Comparison of ENCODE assay signal across 10 mouse cellular contexts in the genomic region with DNA sequence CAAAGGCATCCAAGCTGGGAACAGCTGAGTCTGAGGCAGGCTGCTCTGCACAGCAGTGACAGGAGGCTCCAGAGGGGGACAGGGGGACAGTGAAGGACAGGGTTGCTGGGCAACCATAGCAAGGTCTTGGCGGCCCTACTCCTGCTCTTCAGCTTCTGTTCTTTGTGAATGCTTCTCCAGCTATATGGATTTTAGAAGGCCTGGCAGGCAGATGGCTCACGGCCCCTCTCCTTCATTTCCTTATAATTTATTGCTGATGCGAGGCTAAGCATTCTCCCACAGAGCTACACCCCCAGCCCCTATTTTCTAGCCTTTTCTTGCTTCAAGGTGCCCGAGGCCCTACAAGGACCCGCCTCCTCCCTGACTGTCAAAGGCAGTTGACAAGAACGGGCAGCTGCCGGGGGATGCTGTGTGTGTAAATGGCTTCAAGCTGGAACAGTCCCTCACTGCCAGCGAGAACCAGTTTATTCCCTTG.
DNase-seq lines count a peak whose midpoint lies in the region; ATAC-seq and TF ChIP-seq lines count a peak whose summit lies in the region.
"Had no signal": no experiment of that assay in that cellular context is flagged by ENCODE, and none has a peak within 500 bp of the region (broad histone marks: within the 10 kb centered on the region; RNA-seq: fewer than 3 reads in every experiment).

No protein-coding gene starts in this region.

- H3K36me3 ChIP-seq in hindbrain, embryonic 10.5 days: no peaks in the 10 kb centered on the region
- H3K36me3 ChIP-seq in midbrain, embryonic 12.5 days: no peaks in the 10 kb centered on the region
- H3K36me3 ChIP-seq: stomach, embryonic 15.5 days had no signal

- no peak for TF ChIP-seq CTCF in brain, embryonic 14.5 days (IDR thresholded peaks at IDR 0.05; ENCODE audit: borderline replicate concordance, extremely low read depth, insufficient read depth, insufficient read length)

- TF ChIP-seq POLR2A in brain, embryonic 14.5 days (IDR thresholded peaks at IDR 0.05; ENCODE audit: borderline replicate concordance, extremely low read depth, insufficient read depth, insufficient read length, poor library complexity, severe bottlenecking): no peak

- peak; percentile 26; the same call in 1 of the 2 replicates for ATAC-seq in cerebellum, adult (ENCODE audit: insufficient number of reproducible peaks, low FRiP score, low TSS enrichment)
- peak; percentile 72 for ATAC-seq in midbrain, embryonic 12.5 days (ENCODE audit: low FRiP score, low read depth)
- no peak for ATAC-seq in megakaryocyte-erythroid progenitor cell, adult 5-6 weeks (replicated peaks; ENCODE audit: low FRiP score, low TSS enrichment, poor library complexity, severe bottlenecking)

- H3K4me1 ChIP-seq in hindbrain, embryonic 10.5 days (replicated peaks): peaks cover 23% of the 10 kb centered on the region
- peaks cover 7% of the 10 kb centered on the region; the same call in 1 of the 2 replicates for H3K4me1 ChIP-seq in midbrain, embryonic 12.5 days
- H3K4me1 ChIP-seq: stomach, embryonic 15.5 days had no signal

- no peak for DNase-seq in cerebellum, adult 9-11 months
- peak; percentile 82 for DNase-seq in brain, embryonic 14.5 days (ENCODE audit: low read depth)
- peak; percentile 57 for DNase-seq in hindbrain, embryonic 10.5 days (ENCODE audit: low spot score)
- DNase-seq in kidney, adult 8-10 months: no peak
- DNase-seq in thymus, postnatal 25 days: no peak
- DNase-seq: heart, postnatal 14 days had no signal

- H3K4me3 ChIP-seq in hindbrain, embryonic 10.5 days: no peak overlapping the region
- no peak overlapping the region for H3K4me3 ChIP-seq in midbrain, embryonic 12.5 days
- H3K4me3 ChIP-seq: stomach, embryonic 15.5 days had no signal

- H3K27ac ChIP-seq in hindbrain, embryonic 10.5 days: peak overlapping the region; percentile 64
- peak overlapping the region; percentile 58 for H3K27ac ChIP-seq in midbrain, embryonic 12.5 days (replicated peaks)
- H3K27ac ChIP-seq: stomach, embryonic 15.5 days had no signal

- H3K9ac ChIP-seq in midbrain, embryonic 12.5 days (replicated peaks): no peak overlapping the region
- H3K9ac ChIP-seq: stomach, embryonic 15.5 days had no signal

- H3K9me3 ChIP-seq in hindbrain, embryonic 10.5 days: no peaks in the 10 kb centered on the region
- 0 out of 2 replicates have a peak, but pooled peaks cover 4% of the 10 kb centered on the region for H3K9me3 ChIP-seq in midbrain, embryonic 12.5 days
- H3K9me3 ChIP-seq: stomach, embryonic 15.5 days had no signal

- WGBS in hindbrain, embryonic 10.5 days: 42% methylated on average over 8 of the region's 8 CpGs
- 48% methylated on average over 8 of the region's 8 CpGs for WGBS in midbrain, embryonic 12.5 days

- no peaks in the 10 kb centered on the region for H3K27me3 ChIP-seq in hindbrain, embryonic 10.5 days (ENCODE audit: insufficient read depth, poor library complexity, severe bottlenecking)
- no peaks in the 10 kb centered on the region for H3K27me3 ChIP-seq in midbrain, embryonic 12.5 days
- H3K27me3 ChIP-seq: stomach, embryonic 15.5 days had no signal

- no peak overlapping the region for H3K4me2 ChIP-seq in midbrain, embryonic 12.5 days (replicated peaks)
- H3K4me2 ChIP-seq: stomach, embryonic 15.5 days had no signal

Comparison
In these comparisons a context has a peak if more than half of its experiments do, and no peak if none do; other contexts are left out.
1. DNase-seq: peak in brain, embryonic 14.5 days (single experiment) and hindbrain, embryonic 10.5 days (single experiment); none in cerebellum, adult 9-11 months (single experiment), kidney, adult 8-10 months (0 of 2) and thymus, postnatal 25 days (single experiment).